Mouse (Mus musculus) spleen, adult 2 months (tissue): Measurements from ENCODE around the gene Apba1. TPM values are rescaled to one million over a fixed set of nuclear protein-coding genes. Genes with fewer than 3 reads are reported as not detected.

ENCODE experiments used
- DNase-seq, 2 experiments: peaks; one replicate each; pipeline versions ENCODE4 v3.0.0 to v3.0.0-alpha.2; 2012 to 2021; ENCODE audit warnings: low spot score in 2 of 2, low read depth in 1 of 2
- H3K27ac ChIP-seq: fragments of 200-500 bp; 2 replicates; pipeline ENCODE4 v1.5.1; 2012; ENCODE audit warnings: low read length, inconsistent platforms; ENCODE audit not compliant: insufficient read depth
- H3K27me3 ChIP-seq: fragments of 200-500 bp; 2 replicates; pipeline ENCODE4 v1.6.1; 2012; ENCODE audit warnings: mild to moderate bottlenecking, moderate library complexity, low read length, inconsistent platforms; ENCODE audit not compliant: control insufficient read depth, insufficient read depth
- H3K36me3 ChIP-seq: fragments of 200-500 bp; 2 replicates; pipeline ENCODE4 v1.6.1; 2012; ENCODE audit warnings: mild to moderate bottlenecking, low read length, inconsistent platforms; ENCODE audit not compliant: control insufficient read depth, insufficient read depth
- H3K4me1 ChIP-seq: fragments of 200-500 bp; 2 replicates; pipeline ENCODE4 v1.6.1; 2011; ENCODE audit warnings: inconsistent platforms; ENCODE audit not compliant: control insufficient read depth, insufficient read depth, insufficient read length
- H3K4me3 ChIP-seq: fragments of 200-500 bp; 2 replicates; pipeline ENCODE4 v1.5.1; 2011; ENCODE audit warnings: mild to moderate bottlenecking, inconsistent platforms; ENCODE audit not compliant: insufficient read depth, insufficient read length; ENCODE audit errors: extremely low read depth
- CTCF ChIP-seq: fragments of 200-500 bp; IDR thresholded peaks from 2 replicates; pipeline ENCODE4 v1.5.1; 2011; ENCODE audit warnings: mild to moderate bottlenecking, inconsistent platforms; ENCODE audit not compliant: insufficient read depth, insufficient read length, insufficient replicate concordance; ENCODE audit errors: extremely low read depth
- POLR2A ChIP-seq: fragments of 200-500 bp; IDR thresholded peaks from 2 replicates; pipeline ENCODE4 v1.6.1; 2011; ENCODE audit warnings: low read depth, low read length, inconsistent platforms
- WGBS: fragments of 180-500 bp; shearing (Covaris S2); methylation state at CpG from one replicate; pipeline ENCODE4 v1.1.7; 2018; 5-methylcytosine and 5-hydroxymethylcytosine counted together
- polyA plus RNA-seq: library from polyadenylated mRNA; depleted of rRNA; stranded (reverse); fragments of >200 nt; gene quantifications from 2 replicates; pipeline ENCODE4 v1.2.3, GENCODE M21; 2012

Gene Apba1
- polyA plus RNA-seq, 1 experiment: 2.1 TPM

GRCm38 (mm10) chr19:23764051-23764450 lies 5.4 kb downstream of the Apba1 start:
- no peak for DNase-seq
- H3K27ac ChIP-seq: no peak overlapping the region
- no peak overlapping the region for H3K4me3 ChIP-seq
- 82% methylated on average over 2 of the region's 2 CpGs for WGBS
- H3K27me3 ChIP-seq: no peaks in the 10 kb centered on the region
- no peaks in the 10 kb centered on the region for H3K4me1 ChIP-seq
- no peaks in the 10 kb centered on the region for H3K36me3 ChIP-seq
- TF ChIP-seq POLR2A (no peak), CTCF (no peak)

GRCm38 (mm10) chr19:23768864-23769263 lies 10.2 kb downstream of the Apba1 start:
- TF ChIP-seq CTCF (no peak), POLR2A (no peak)
- Histone ChIP-seq H3K27me3 (no peaks in the 10 kb centered on the region), H3K36me3 (no peaks in the 10 kb centered on the region), H3K4me3 (no peak overlapping the region), H3K27ac (no peak overlapping the region), H3K4me1 (no peaks in the 10 kb centered on the region)
- WGBS: 77% methylated on average over 5 of the region's 5 CpGs
- DNase-seq: no peak

DNA sequence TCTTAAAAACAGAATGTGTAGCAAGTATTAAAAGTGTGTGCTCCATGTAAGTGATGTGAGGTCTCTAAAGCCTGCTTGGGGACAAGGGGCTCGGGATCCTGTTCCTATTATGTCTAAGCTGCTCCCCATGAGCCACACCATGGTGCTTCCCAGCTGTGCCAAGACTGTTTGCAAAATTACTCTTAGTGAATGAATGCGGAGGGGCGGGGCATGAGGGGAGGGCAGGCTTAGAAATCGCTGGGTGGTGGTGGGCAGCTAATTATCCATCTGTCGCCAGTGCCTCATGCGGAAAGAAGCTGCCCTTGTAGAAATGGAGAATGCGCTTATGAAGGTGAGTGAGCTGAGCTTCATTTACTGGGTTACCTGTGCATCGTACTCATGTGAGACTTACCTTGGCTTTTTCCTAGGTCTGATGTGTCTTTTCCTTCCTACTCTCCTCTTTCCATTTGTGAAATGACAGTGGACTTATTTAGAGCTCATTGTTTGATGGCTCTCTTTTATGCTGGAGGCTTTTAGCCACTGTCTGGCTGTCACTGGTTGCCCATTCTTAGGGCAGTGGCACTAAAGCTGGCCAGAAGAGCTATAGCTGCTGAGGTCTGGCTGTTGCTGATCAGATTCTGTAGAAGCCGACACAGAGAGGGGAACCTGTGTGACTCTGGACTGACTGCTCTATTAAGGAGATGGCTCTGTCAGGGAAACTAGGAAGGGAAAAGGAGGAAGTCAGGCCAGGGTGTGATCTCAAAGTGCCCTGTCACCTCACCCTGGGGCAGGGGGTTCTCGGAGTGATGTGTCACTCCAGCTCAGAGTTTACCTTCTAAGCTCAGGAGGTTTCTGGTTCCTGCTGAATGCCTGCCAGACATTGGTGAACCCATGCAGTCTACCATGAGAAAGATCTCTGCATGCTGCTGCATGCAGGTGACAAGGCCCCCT lies 12.1 kb downstream of the Apba1 start:
- 73% methylated on average over 10 of the region's 10 CpGs for WGBS
- no peaks in the 10 kb centered on the region for H3K4me1 ChIP-seq
- no peaks in the 10 kb centered on the region for H3K27me3 ChIP-seq
- no peak overlapping the region for H3K4me3 ChIP-seq
- no peak overlapping the region for H3K27ac ChIP-seq
- no peak for TF ChIP-seq CTCF
- TF ChIP-seq POLR2A: no peak
- H3K36me3 ChIP-seq: no peaks in the 10 kb centered on the region
- DNase-seq: no peak

- no peak overlapping the region for H3K27ac ChIP-seq
- WGBS: 74% methylated on average over 7 of the region's 7 CpGs
Observed at GRCm38 (mm10) chr19:23771971-23772370, 13.3 kb downstream of the Apba1 start.

DNA sequence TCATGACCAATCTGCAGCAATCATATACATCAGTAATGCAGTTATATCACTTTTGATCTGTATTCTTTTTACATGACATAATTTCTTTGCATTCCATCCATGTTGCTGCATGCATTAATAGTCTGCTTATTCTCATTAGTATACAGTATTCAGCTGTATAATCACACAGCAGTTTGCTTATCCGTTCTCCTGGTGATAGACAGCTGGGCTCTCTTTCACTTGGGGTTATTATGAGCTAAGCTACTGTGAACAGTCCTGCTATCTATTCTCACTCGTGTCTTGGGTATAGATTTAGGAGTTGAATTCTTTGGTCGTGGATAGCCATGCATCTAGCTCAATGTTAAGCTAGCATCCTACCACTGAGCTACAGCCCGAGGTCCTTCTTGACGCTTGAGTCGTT lies 16.7 kb downstream of the Apba1 start:
- no peak for TF ChIP-seq POLR2A
- no peak for TF ChIP-seq CTCF
- no peaks in the 10 kb centered on the region for H3K4me1 ChIP-seq
- WGBS: 91% methylated on average over 6 of the region's 6 CpGs
- no peak for DNase-seq
- no peak overlapping the region for H3K4me3 ChIP-seq
- no peaks in the 10 kb centered on the region for H3K36me3 ChIP-seq
- no peaks in the 10 kb centered on the region for H3K27me3 ChIP-seq
- no peak overlapping the region for H3K27ac ChIP-seq

More at GRCm38 (mm10) chr19:23771971-23772370, 13.3 kb downstream of the Apba1 start:
- Histone ChIP-seq H3K27me3 (no peaks in the 10 kb centered on the region), H3K4me1 (no peaks in the 10 kb centered on the region), H3K36me3 (no peaks in the 10 kb centered on the region), H3K4me3 (no peak overlapping the region)
- DNase-seq: no peak
- no peak for TF ChIP-seq POLR2A
- TF ChIP-seq CTCF: peak; percentile 24; the same call in 1 of the 2 replicates

DNA sequence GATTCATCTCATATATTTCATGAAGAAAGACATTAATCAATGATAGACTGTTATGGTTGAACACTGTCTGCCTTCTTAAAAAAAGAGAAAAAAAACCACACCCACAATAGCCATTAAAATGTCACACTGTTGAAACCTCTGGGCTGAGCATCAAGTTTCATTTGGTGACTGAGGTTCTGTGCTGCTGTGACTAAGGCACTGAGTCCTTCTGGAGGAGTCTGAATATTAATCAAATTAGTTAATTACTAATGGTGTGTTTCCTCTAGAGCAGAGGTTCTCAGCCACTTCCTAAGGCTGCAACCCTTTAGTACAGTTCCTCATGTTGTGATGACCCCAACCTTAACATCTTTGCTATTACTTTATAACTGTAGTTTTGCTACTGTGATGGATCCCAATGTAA lies 20.4 kb downstream of the Apba1 start:
- Histone ChIP-seq H3K4me3 (no peak overlapping the region), H3K36me3 (no peaks in the 10 kb centered on the region), H3K27ac (no peak overlapping the region), H3K27me3 (no peaks in the 10 kb centered on the region), H3K4me1 (no peaks in the 10 kb centered on the region)
- no peak for DNase-seq
- TF ChIP-seq CTCF (no peak), POLR2A (no peak)

GRCm38 (mm10) chr19:23780105-23780504 lies 21.4 kb downstream of the Apba1 start:
- no peaks in the 10 kb centered on the region for H3K36me3 ChIP-seq
- 89% methylated on average over 4 of the region's 4 CpGs for WGBS
- H3K27ac ChIP-seq: no peak overlapping the region
- H3K4me3 ChIP-seq: no peak overlapping the region
- no peak for TF ChIP-seq POLR2A
- TF ChIP-seq CTCF: no peak
- DNase-seq: no peak
- no peaks in the 10 kb centered on the region for H3K27me3 ChIP-seq
- H3K4me1 ChIP-seq: no peaks in the 10 kb centered on the region
